7 mouse cellular contexts compared by ENCODE assay signal in genomic region chr10:81930744-81931118, GRCm38 (mm10). TPM values are rescaled to one million over a fixed set of nuclear protein-coding genes. Genes with fewer than 3 reads are reported as not detected.
DNase-seq lines count a peak whose midpoint lies in the region; ATAC-seq and TF ChIP-seq lines count a peak whose summit lies in the region.
"Not testable (repeated sequence)": the region's sequence is repeated elsewhere in the genome, so short reads cannot be mapped to it uniquely, and the experiment has no call there.

No protein-coding gene starts in this region.

- H3K27me3 ChIP-seq in forebrain, embryonic 13.5 days; heart, embryonic 12.5 days (replicated peaks); hindbrain, postnatal 0 days (ENCODE audit: insufficient read depth, low read length); kidney, postnatal 0 days (ENCODE audit: insufficient read depth, low read length); lung, embryonic 14.5 days (ENCODE audit: insufficient read depth, low read length); midbrain, embryonic 14.5 days (ENCODE audit: control insufficient read depth, insufficient read depth, low read length); neural tube, embryonic 13.5 days: not testable (repeated sequence)

- WGBS in forebrain, embryonic 13.5 days = no CpG with 5 or more reads among the region's 3 CpGs
- no CpG with 5 or more reads among the region's 3 CpGs for WGBS in heart, embryonic 12.5 days
- no CpG with 5 or more reads among the region's 3 CpGs for WGBS in hindbrain, postnatal 0 days
- no CpG with 5 or more reads among the region's 3 CpGs for WGBS in kidney, postnatal 0 days
- no CpG with 5 or more reads among the region's 3 CpGs for WGBS in lung, embryonic 14.5 days
- WGBS in midbrain, embryonic 14.5 days = no CpG with 5 or more reads among the region's 3 CpGs
- WGBS in neural tube, embryonic 13.5 days = no CpG with 5 or more reads among the region's 3 CpGs

- not testable (repeated sequence) for H3K4me1 ChIP-seq in forebrain, embryonic 13.5 days; heart, embryonic 12.5 days (replicated peaks); hindbrain, postnatal 0 days (ENCODE audit: insufficient read depth, low read length); kidney, postnatal 0 days (replicated peaks; ENCODE audit: insufficient read depth, low read length); lung, embryonic 14.5 days (ENCODE audit: insufficient read depth); midbrain, embryonic 14.5 days (ENCODE audit: control insufficient read depth, insufficient read depth, low read length); neural tube, embryonic 13.5 days (replicated peaks)

- H3K9me3 ChIP-seq in forebrain, embryonic 13.5 days (replicated peaks); heart, embryonic 12.5 days (replicated peaks); hindbrain, postnatal 0 days (ENCODE audit: low read length); kidney, postnatal 0 days (replicated peaks; ENCODE audit: low read length); lung, embryonic 14.5 days (ENCODE audit: low read depth, low read length); midbrain, embryonic 14.5 days (ENCODE audit: control insufficient read depth, low read length); neural tube, embryonic 13.5 days: not testable (repeated sequence)

- not testable (repeated sequence) for H3K4me2 ChIP-seq in forebrain, embryonic 13.5 days; heart, embryonic 12.5 days; hindbrain, postnatal 0 days (ENCODE audit: low read depth, low read length); kidney, postnatal 0 days (ENCODE audit: low read length); lung, embryonic 14.5 days; midbrain, embryonic 14.5 days (ENCODE audit: low read length); neural tube, embryonic 13.5 days

- H3K27ac ChIP-seq in forebrain, embryonic 13.5 days; heart, embryonic 12.5 days (ENCODE audit: poor library complexity, severe bottlenecking); hindbrain, postnatal 0 days; kidney, postnatal 0 days; lung, embryonic 14.5 days (ENCODE audit: low read depth); midbrain, embryonic 14.5 days (replicated peaks; ENCODE audit: low read depth, low read length); neural tube, embryonic 13.5 days (replicated peaks): not testable (repeated sequence)

- peak; percentile 48 for ATAC-seq in forebrain, embryonic 13.5 days
- peak; percentile 29; the same call in 1 of the 2 replicates for ATAC-seq in heart, embryonic 12.5 days (ENCODE audit: insufficient number of reproducible peaks, low FRiP score)
- ATAC-seq in hindbrain, postnatal 0 days = peak; percentile 31
- ATAC-seq in kidney, postnatal 0 days (replicated peaks; ENCODE audit: low FRiP score, low read depth) = peak; percentile 9; the same call in 1 of the 2 replicates
- ATAC-seq in lung, embryonic 14.5 days (ENCODE audit: insufficient read depth) = peak; percentile 63; the same call in 1 of the 2 replicates
- ATAC-seq in midbrain, embryonic 14.5 days (ENCODE audit: low FRiP score, low TSS enrichment) = peak; percentile 49; the same call in 1 of the 2 replicates
- peak; percentile 44; the same call in 1 of the 2 replicates for ATAC-seq in neural tube, embryonic 13.5 days (ENCODE audit: low read depth)

- TF ChIP-seq CTCF in hindbrain, postnatal 0 days (IDR thresholded peaks at IDR 0.05; ENCODE audit: low read depth); kidney, postnatal 0 days (IDR thresholded peaks at IDR 0.05; ENCODE audit: low read depth); lung, embryonic 14.5 days (IDR thresholded peaks at IDR 0.05; ENCODE audit: low read depth): not testable (repeated sequence)

- H3K9ac ChIP-seq in forebrain, embryonic 13.5 days; heart, embryonic 12.5 days; hindbrain, postnatal 0 days (replicated peaks; ENCODE audit: low read length); kidney, postnatal 0 days (ENCODE audit: low read depth, low read length); lung, embryonic 14.5 days; midbrain, embryonic 14.5 days (replicated peaks; ENCODE audit: low read length); neural tube, embryonic 13.5 days: not testable (repeated sequence)

- H3K36me3 ChIP-seq in forebrain, embryonic 13.5 days (ENCODE audit: poor library complexity, severe bottlenecking); heart, embryonic 12.5 days; hindbrain, postnatal 0 days (ENCODE audit: insufficient read depth, low read length); kidney, postnatal 0 days (ENCODE audit: insufficient read depth, low read length); lung, embryonic 14.5 days (ENCODE audit: insufficient read depth); midbrain, embryonic 14.5 days (ENCODE audit: control insufficient read depth, insufficient read depth, low read length); neural tube, embryonic 13.5 days: not testable (repeated sequence)

- not testable (repeated sequence) for DNase-seq in hindbrain, postnatal 0 days (ENCODE audit: low spot score); kidney, postnatal 0 days (ENCODE audit: low spot score); lung, embryonic 14.5 days; midbrain, embryonic 14.5 days

- H3K4me3 ChIP-seq in forebrain, embryonic 13.5 days; heart, embryonic 12.5 days; hindbrain, postnatal 0 days (ENCODE audit: low read length); kidney, postnatal 0 days (replicated peaks; ENCODE audit: low read depth, low read length); lung, embryonic 14.5 days (ENCODE audit: low read depth, low read length); midbrain, embryonic 14.5 days (replicated peaks; ENCODE audit: low read depth, low read length); neural tube, embryonic 13.5 days: not testable (repeated sequence)

RNA-seq across cellular contexts. Expression of gene Zfp781, which starts 0.5 kb away (rescaled TPM):
- polyA plus RNA-seq in forebrain, embryonic 13.5 days (2015; fragmentation: Nextera tagmentation; extraction: Ambion mirVana) = 3.9 and 5.8 TPM in 2 replicates
- polyA plus RNA-seq in heart, embryonic 12.5 days (2016; fragmentation: Nextera tagmentation; extraction: Ambion mirVana) = 1.5 and 2.1 TPM in 2 replicates
- 5.8 and 6.0 TPM in 2 replicates for total RNA-seq in hindbrain, postnatal 0 days (2014; rRNA removed)
- 3.8 and 4.1 TPM in 2 replicates for polyA plus RNA-seq in hindbrain, postnatal 0 days (2015; fragmentation: Nextera tagmentation; extraction: Ambion mirVana)
- 3.0 TPM in 2 replicates for polyA plus RNA-seq in kidney, postnatal 0 days (2015; fragmentation: Nextera tagmentation; extraction: Ambion mirVana)
- 6.4 and 7.2 TPM in 2 replicates for polyA plus RNA-seq in lung, embryonic 14.5 days (2014; fragmentation: Nextera tagmentation; extraction: Ambion mirVana)
- 11.0 TPM in 2 replicates for polyA plus RNA-seq in midbrain, embryonic 14.5 days (2014; fragmentation: Nextera tagmentation; extraction: Ambion mirVana)
- polyA plus RNA-seq in neural tube, embryonic 13.5 days (2015; fragmentation: Nextera tagmentation; extraction: Ambion mirVana) = 7.0 and 7.5 TPM in 2 replicates

Comparison
In these comparisons a context has a peak if more than half of its experiments do, and no peak if none do; other contexts are left out.
1. ATAC-seq: peak in every context shown above with its lines; median percentile 63 in lung, embryonic 14.5 days; 49 in midbrain, embryonic 14.5 days; 48 in forebrain, embryonic 13.5 days; 44 in neural tube, embryonic 13.5 days; 31 in hindbrain, postnatal 0 days; 29 in heart, embryonic 12.5 days; 9 in kidney, postnatal 0 days.